Mouse (Mus musculus): ENCODE measurements around the gene Man1a2.

GRCm38 (mm10) chr3:100682841-100683240 lies 2.5 kb downstream of the Man1a2 start:
- TF ChIP-seq POLR2A (IDR thresholded peaks at IDR 0.05; ENCODE audit: borderline replicate concordance, extremely low read depth, insufficient read depth, insufficient read length, poor library complexity, severe bottlenecking) (no peak), CTCF (IDR thresholded peaks at IDR 0.05; ENCODE audit: borderline replicate concordance, extremely low read depth, insufficient read depth, insufficient read length) (no peak)
